Mouse (Mus musculus) T-helper 17 cell (primary cell): ENCODE measurements around the gene Gm6351.
"Not testable (repeated sequence)": the region's sequence is repeated elsewhere in the genome, so short reads cannot be mapped to it uniquely, and the experiment has no call there.

Source experiments
- in situ Hi-C, 2 experiments: fragments of 300-600 bp; cut with MboI, MseI; formaldehyde crosslinking; loops; 1 replicate in 1 of 2; 2 replicates in 1 of 2; pipeline ENCODE4 v1.15.1; 2025; ENCODE audit warnings: high pct_unique_total_duplicates in 2 of 2

The Gm6351 gene

DNA sequence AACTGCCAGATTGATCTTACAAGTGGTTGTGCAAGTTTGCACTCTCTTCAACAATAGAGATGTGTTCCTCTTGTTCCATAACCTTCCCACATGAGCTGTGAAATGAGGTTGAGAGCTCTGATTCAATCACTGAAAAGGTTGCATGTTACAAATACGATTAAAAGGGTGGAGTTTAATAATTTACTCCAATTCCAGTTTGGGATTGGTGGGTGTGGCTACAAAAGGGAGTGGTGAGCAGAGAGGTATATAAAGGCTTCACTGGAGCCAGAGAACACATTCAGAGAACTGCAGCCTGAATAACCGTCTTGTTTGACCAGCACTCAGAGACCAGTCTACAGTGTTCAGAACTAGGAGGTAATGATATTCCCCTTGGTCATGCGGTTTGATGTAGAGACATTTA is at the start of gene Gm6351:
Gm6351 (plus strand) TSS at position 301 of the 400 bp plus-strand sequence.
- in situ Hi-C loops, result not testable (repeated sequence)

DNA sequence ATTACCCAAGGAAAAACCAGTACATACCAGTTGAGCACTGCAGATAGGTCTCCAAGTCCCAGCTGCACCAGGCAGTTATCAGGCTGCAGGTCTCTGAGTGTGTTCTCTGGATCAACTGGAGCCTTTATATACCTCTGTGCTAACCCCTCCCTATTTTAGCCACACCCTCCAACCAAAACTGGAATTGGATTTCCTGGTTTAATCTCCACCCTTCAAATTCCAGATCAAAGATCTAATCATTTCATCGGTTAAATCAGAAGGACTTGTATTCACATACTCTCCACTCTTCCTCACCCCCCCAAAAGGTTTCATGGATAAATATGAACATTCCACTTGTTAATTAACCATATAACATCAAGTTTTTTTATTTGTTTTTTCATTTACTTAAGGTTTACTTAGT is 5.7 kb upstream of the Gm6351 start, which contains the start of gene BC061212:
BC061212 (minus strand) TSS at position 101 of the 400 bp plus-strand sequence.
- in situ Hi-C loops, result not testable (repeated sequence)
